Comparison of ENCODE assay signal across 8 mouse cellular contexts in genomic region chr1:162093806-162094522, GRCm38 (mm10).
DNase-seq lines count a peak whose midpoint lies in the region; ATAC-seq and TF ChIP-seq lines count a peak whose summit lies in the region.

No protein-coding gene starts in this region.

- TF ChIP-seq POLR2A in liver, adult 2 months (IDR thresholded peaks at IDR 0.05; ENCODE audit: extremely low read depth, insufficient read depth, low read length), result no peak
- peak; percentile 35 for TF ChIP-seq POLR2A in embryonic fibroblast, embryonic 13.5 days (IDR thresholded peaks at IDR 0.05; ENCODE audit: low read depth, low read length)
- no peak for TF ChIP-seq POLR2A in myocyte (IDR thresholded peaks at IDR 0.05; ENCODE audit: insufficient read length, low read depth)

- H3K79me2 ChIP-seq in liver, adult 2 months (ENCODE audit: control insufficient read depth, insufficient read depth, low read length), result no peaks in the 10 kb centered on the region
- H3K79me2 ChIP-seq in myocyte (ENCODE audit: control insufficient read depth, insufficient read depth), result no peaks in the 10 kb centered on the region

- H3K9me3 ChIP-seq in intestine, embryonic 16.5 days (ENCODE audit: control insufficient read depth, low read length), result no peaks in the 10 kb centered on the region

- no peak for ATAC-seq in intestine, embryonic 16.5 days

- no peak for TF ChIP-seq CTCF in liver, adult 2 months (IDR thresholded peaks at IDR 0.05; ENCODE audit: low read depth, low read length)
- no peak for TF ChIP-seq CTCF in embryonic fibroblast, embryonic 13.5 days (IDR thresholded peaks at IDR 0.05; ENCODE audit: borderline replicate concordance, insufficient read depth, low read length)

- WGBS in liver, adult 2 months, result 77% methylated on average over 9 of the region's 9 CpGs
- 58% methylated on average over 9 of the region's 9 CpGs for WGBS in intestine, embryonic 16.5 days

- H3K27me3 ChIP-seq in liver, adult 2 months (ENCODE audit: control insufficient read depth, insufficient read depth, low read length), result no peaks in the 10 kb centered on the region
- H3K27me3 ChIP-seq in intestine, embryonic 16.5 days (replicated peaks; ENCODE audit: control insufficient read depth, insufficient read depth, low read length), result no peaks in the 10 kb centered on the region
- H3K27me3 ChIP-seq in myocyte (ENCODE audit: control insufficient read depth, insufficient read depth, insufficient read length), result no peaks in the 10 kb centered on the region

- no peak overlapping the region for H3K4me3 ChIP-seq in liver, adult 2 months (ENCODE audit: insufficient read depth, low read depth, low read length)
- H3K4me3 ChIP-seq in embryonic fibroblast, embryonic 13.5 days (ENCODE audit: insufficient read depth, low read length), result no peak overlapping the region
- H3K4me3 ChIP-seq in intestine, embryonic 16.5 days (ENCODE audit: low read length), result no peak overlapping the region
- H3K4me3 ChIP-seq in myocyte, result no peak overlapping the region

- no peak overlapping the region for H3K4me2 ChIP-seq in intestine, embryonic 16.5 days (ENCODE audit: low read depth, low read length)
- peak overlapping the region; percentile 53 for H3K4me2 ChIP-seq in myocyte (ENCODE audit: low read depth)

- no peaks in the 10 kb centered on the region for H3K36me3 ChIP-seq in liver, adult 2 months (ENCODE audit: control insufficient read depth, insufficient read depth, low read length)
- H3K36me3 ChIP-seq in intestine, embryonic 16.5 days (ENCODE audit: control insufficient read depth, insufficient read depth, low read length), result no peaks in the 10 kb centered on the region
- H3K36me3 ChIP-seq in myocyte (ENCODE audit: control insufficient read depth, insufficient read depth), result no peaks in the 10 kb centered on the region

- H3K27ac ChIP-seq in liver, adult 2 months (replicated peaks; ENCODE audit: insufficient read depth, low read depth, low read length), result no peak overlapping the region
- peak overlapping the region; percentile 99 for H3K27ac ChIP-seq in embryonic fibroblast, embryonic 13.5 days (ENCODE audit: insufficient read depth, low read length)
- peak overlapping the region; percentile 58 for H3K27ac ChIP-seq in intestine, embryonic 16.5 days (ENCODE audit: low read length)

- H3K9ac ChIP-seq in liver, adult 2 months (ENCODE audit: low read depth, low read length), result no peak overlapping the region
- no peak overlapping the region for H3K9ac ChIP-seq in intestine, embryonic 16.5 days (ENCODE audit: low read depth, low read length)

- no peaks in the 10 kb centered on the region for H3K4me1 ChIP-seq in liver, adult 2 months (ENCODE audit: control insufficient read depth, insufficient read depth, low read length)
- H3K4me1 ChIP-seq in embryonic fibroblast, embryonic 13.5 days (ENCODE audit: control insufficient read depth, insufficient read depth, low read length), result no peaks in the 10 kb centered on the region
- H3K4me1 ChIP-seq in intestine, embryonic 16.5 days (ENCODE audit: control insufficient read depth, insufficient read depth, low read length), result no peaks in the 10 kb centered on the region

- DNase-seq in liver, adult 2 months (ENCODE audit: extremely low read depth, low read depth, low spot score), result peak; percentile 0
- DNase-seq in liver, result no peak
- DNase-seq in cerebellum, postnatal 14 days, result no peak
- DNase-seq in layer of hippocampus, adult 9-10 months (ENCODE audit: low spot score), result no peak
- no peak for DNase-seq in spleen, postnatal 14 days (ENCODE audit: low spot score in 2 of 2)

- H3ac ChIP-seq in myocyte (ENCODE audit: control insufficient read depth, insufficient read length), result no peak overlapping the region

TF ChIP-seq in myocyte, 11 proteins besides CTCF, POLR2A, EP300 and RAD21:
- no peak for TF ChIP-seq REST (IDR thresholded peaks at IDR 0.05; ENCODE audit: insufficient read depth, insufficient read length)
- no peak for TF ChIP-seq MAX (IDR thresholded peaks at IDR 0.05; ENCODE audit: low read depth)
- no peak for TF ChIP-seq MYOG (IDR thresholded peaks at IDR 0.05; ENCODE audit: control insufficient read depth in 1 of 3, insufficient read depth in 1 of 3, insufficient read length in 2 of 3, low read depth in 2 of 3)
- TF ChIP-seq TCF12 (IDR thresholded peaks at IDR 0.05; ENCODE audit: insufficient read depth, poor library complexity, severe bottlenecking), result no peak
- no peak for TF ChIP-seq POLR2AphosphoS2 (IDR thresholded peaks at IDR 0.05; ENCODE audit: insufficient read length, low read depth)
